Mouse (Mus musculus) G1E (cell line): ENCODE results near the gene Atp5mpl.

Experiments
- CTCF ChIP-seq: IDR thresholded peaks from 2 replicates; pipeline ENCODE4 v1.5.1; 2012; ENCODE audit warnings: low read depth, low read length, inconsistent platforms, mixed read lengths
- GATA1 ChIP-seq: IDR thresholded peaks from 2 replicates; pipeline ENCODE4 v1.6.1; 2012; ENCODE audit warnings: borderline replicate concordance, low read length, inconsistent platforms, mixed read lengths
- TAL1 ChIP-seq: conservative IDR thresholded peaks from 2 replicates; pipeline ENCODE4 v1.6.1; 2012; ENCODE audit warnings: low read depth, low read length, inconsistent platforms, mixed read lengths

DNA sequence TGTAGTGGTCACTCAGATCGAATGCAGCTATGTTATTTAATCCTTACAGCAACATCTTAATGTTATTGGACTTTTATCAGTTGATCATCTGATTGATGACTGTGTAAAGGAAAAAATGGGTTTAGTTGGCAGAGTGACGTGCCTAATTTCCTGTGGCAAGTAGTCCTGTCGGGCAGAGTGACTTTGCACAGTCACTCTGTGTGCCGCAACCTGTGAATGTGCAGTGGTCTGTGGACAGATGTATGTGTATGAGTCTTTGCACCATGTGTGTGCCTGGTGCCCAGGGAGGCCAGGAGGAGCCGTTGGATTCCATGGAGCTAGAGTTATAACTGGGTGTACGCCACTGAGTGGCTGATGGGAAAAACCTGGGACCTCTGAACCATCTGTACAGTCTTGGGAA, 7.8 kb upstream of the Atp5mpl start:
- TF ChIP-seq GATA1: no peak
- TF ChIP-seq CTCF: no peak
- no peak for TF ChIP-seq TAL1
